Mouse (Mus musculus): ENCODE data around the gene Lrp10. TPM values are rescaled to one million over a fixed set of nuclear protein-coding genes. Genes with fewer than 3 reads are reported as not detected.
A peak's percentile ranks its signal among the peaks of the same experiment; 100 is the strongest.

Gene Lrp10
- polyA plus RNA-seq, 2 experiments, result 40.9 to 45.7 TPM

- WGBS, result 82% methylated on average over 3 of the region's 3 CpGs
- Histone ChIP-seq H3K9me3 (ENCODE audit: control insufficient read depth, low read length) (no peaks in the 10 kb centered on the region), H3K4me2 (replicated peaks; ENCODE audit: low read depth, low read length, severe bottlenecking) (peak overlapping the region; percentile 22; the same call in 1 of the 2 replicates), H3K27ac (replicated peaks; ENCODE audit: low read depth, low read length) (peak overlapping the region; percentile 86), H3K27me3 (ENCODE audit: control insufficient read depth, insufficient read depth, low read length) (no peaks in the 10 kb centered on the region), H3K4me3 (replicated peaks; ENCODE audit: low read length) (no peak overlapping the region), H3K36me3 (ENCODE audit: control insufficient read depth, insufficient read depth, low read length) (peaks cover 44% of the 10 kb centered on the region), H3K9ac (ENCODE audit: low read depth, low read length, severe bottlenecking) (no peak overlapping the region), H3K4me1 (ENCODE audit: control insufficient read depth, insufficient read depth, low read length) (peaks cover 25% of the 10 kb centered on the region)
- no peak for TF ChIP-seq POLR2A (IDR thresholded peaks at IDR 0.05; ENCODE audit: borderline replicate concordance, extremely low read depth, insufficient read depth, insufficient read length)
- DNase-seq (ENCODE audit: low spot score), result no peak
- ATAC-seq (ENCODE audit: low FRiP score, low read depth), result no peak
Measured at GRCm38 (mm10) chr14:54442548-54442947, 21.4 kb upstream of the Lrp10 start.

DNA sequence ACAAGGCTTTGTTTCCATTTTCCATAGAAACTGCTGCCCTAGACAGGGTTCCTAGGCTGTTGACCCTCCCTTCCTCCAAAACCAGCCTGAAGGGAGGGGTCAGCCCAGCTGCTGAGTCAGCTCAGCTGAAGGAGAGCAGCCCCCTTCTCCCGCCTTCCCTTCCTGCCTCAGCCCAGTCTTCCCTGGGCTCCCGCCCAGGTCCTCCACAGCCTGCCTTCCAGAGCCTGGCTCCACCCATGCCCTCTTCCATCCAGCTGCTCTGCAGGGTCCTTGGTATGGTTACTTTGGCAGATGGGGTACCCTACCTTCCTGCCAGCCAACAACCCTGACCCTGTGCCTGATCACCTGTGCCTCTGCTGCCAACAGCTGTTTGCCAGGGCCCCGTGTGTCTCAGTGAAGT, 20.7 kb upstream of the Lrp10 start:
- WGBS, result 12% methylated on average over 3 of the region's 3 CpGs
- H3K27me3 ChIP-seq (ENCODE audit: control insufficient read depth, insufficient read depth, low read length), result no peaks in the 10 kb centered on the region
- H3K36me3 ChIP-seq (ENCODE audit: control insufficient read depth, insufficient read depth, low read length), result peaks cover 38% of the 10 kb centered on the region
- DNase-seq (ENCODE audit: low spot score) (peak; percentile 86), ATAC-seq (ENCODE audit: low FRiP score, low read depth) (peak; percentile 86)
- no peak overlapping the region for H3K4me3 ChIP-seq (replicated peaks; ENCODE audit: low read length)
- H3K4me1 ChIP-seq (ENCODE audit: control insufficient read depth, insufficient read depth, low read length), result peaks cover 25% of the 10 kb centered on the region
- H3K4me2 ChIP-seq (replicated peaks; ENCODE audit: low read depth, low read length, severe bottlenecking), result peak overlapping the region; percentile 22
- no peak for TF ChIP-seq POLR2A (IDR thresholded peaks at IDR 0.05; ENCODE audit: borderline replicate concordance, extremely low read depth, insufficient read depth, insufficient read length)
- H3K9me3 ChIP-seq (ENCODE audit: control insufficient read depth, low read length), result no peaks in the 10 kb centered on the region
- peak overlapping the region; percentile 86 for H3K27ac ChIP-seq (replicated peaks; ENCODE audit: low read depth, low read length)
- H3K9ac ChIP-seq (ENCODE audit: low read depth, low read length, severe bottlenecking), result peak overlapping the region; percentile 8; the same call in 1 of the 2 replicates

DNA sequence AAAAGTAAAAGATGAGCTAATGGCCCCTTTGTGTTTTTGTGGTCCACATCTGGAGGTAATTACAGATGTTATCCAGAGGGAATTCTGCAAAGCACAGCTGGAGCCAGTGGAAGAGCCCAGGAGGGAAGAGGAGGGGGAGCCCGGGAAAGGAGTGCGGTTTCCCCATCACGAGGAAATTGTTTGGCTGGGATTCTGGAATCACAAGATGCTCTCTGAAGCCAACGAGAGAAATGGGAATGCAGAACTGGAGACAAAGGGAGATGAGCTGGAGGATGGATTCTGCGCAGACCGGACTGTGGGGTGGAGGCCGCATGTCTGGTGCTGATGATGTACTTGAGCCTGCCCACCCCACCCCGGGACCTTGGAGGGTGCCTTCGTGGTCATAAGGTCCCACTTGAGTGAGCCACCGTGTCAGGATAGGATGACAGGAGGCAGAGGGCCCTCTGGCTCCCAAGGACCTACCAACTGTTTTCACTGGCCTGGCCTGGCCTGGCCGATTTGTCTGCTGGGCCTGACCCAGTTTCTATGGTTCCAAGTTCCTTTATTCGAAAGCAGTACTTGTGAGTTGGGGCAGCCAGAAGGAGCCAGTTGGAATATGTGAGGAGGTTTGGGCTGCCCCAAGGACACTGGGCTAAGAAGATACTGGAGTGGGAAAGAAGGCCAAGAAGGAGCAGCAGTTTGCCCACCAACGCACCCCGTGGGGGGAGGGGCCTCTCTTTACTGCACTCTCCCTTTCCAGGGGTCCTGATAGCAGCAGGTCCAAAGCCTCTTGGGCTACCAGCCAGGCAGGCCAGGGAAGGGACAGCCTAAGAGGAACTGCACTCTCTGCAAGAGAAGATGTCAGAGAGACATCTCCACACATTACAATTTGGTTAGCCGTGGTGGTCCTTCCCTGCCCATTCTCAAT, 20.0 kb upstream of the Lrp10 start:
- no peaks in the 10 kb centered on the region for H3K9me3 ChIP-seq (ENCODE audit: control insufficient read depth, low read length)
- no peak overlapping the region for H3K9ac ChIP-seq (ENCODE audit: low read depth, low read length, severe bottlenecking)
- DNase-seq (ENCODE audit: low spot score) (peak; percentile 82), ATAC-seq (ENCODE audit: low FRiP score, low read depth) (peak; percentile 67)
- WGBS, result 46% methylated on average over 15 of the region's 15 CpGs
- H3K4me2 ChIP-seq (replicated peaks; ENCODE audit: low read depth, low read length, severe bottlenecking), result no peak overlapping the region
- H3K36me3 ChIP-seq (ENCODE audit: control insufficient read depth, insufficient read depth, low read length), result peaks cover 30% of the 10 kb centered on the region
- H3K27ac ChIP-seq (replicated peaks; ENCODE audit: low read depth, low read length), result peak overlapping the region; percentile 86
- no peak for TF ChIP-seq POLR2A (IDR thresholded peaks at IDR 0.05; ENCODE audit: borderline replicate concordance, extremely low read depth, insufficient read depth, insufficient read length)
- no peak overlapping the region for H3K4me3 ChIP-seq (replicated peaks; ENCODE audit: low read length)
- H3K4me1 ChIP-seq (ENCODE audit: control insufficient read depth, insufficient read depth, low read length), result peaks cover 25% of the 10 kb centered on the region
- no peaks in the 10 kb centered on the region for H3K27me3 ChIP-seq (ENCODE audit: control insufficient read depth, insufficient read depth, low read length)

DNA sequence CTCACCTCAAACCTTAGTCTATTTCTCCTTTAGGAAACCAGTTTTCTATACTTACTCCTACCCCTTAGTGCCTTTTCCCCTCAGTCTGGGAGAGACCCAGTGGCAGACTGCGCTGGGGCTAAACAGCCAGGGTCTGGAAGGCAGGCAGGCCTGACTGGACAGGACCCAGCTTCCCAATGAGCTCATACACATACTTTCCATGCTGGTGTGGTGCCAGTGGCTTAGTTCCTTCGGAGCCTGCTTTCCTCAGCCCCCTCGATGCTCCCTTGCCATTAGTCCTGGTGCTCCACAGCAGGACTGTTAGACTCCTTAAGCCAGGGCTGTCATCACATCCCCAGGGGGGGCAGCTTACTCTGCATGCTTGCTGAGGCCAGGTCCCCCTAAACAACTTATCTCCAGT, 18.5 kb upstream of the Lrp10 start:
- WGBS, result 58% methylated on average over 3 of the region's 3 CpGs

DNA sequence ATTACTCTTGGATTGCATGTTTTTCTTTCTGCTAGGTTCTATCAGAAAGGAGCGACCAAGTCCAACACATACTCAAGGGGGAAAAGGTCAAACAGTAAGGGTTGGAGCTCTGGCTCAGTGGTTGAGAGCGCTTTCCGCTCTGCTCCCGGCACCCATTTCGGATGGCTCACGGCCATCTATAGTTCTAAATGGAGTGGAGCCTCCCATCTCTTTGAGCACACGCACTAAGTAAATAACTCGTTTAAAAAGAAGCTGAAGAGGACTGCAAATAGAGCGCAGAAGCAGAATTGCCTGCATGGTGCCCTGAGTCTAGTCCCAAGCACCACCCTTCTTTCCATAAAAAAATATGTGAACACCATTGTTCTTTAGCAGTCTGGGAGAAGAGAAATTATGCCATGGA, 10.4 kb upstream of the Lrp10 start:
- DNase-seq (ENCODE audit: low spot score), result no peak
- H3K4me1 ChIP-seq (ENCODE audit: control insufficient read depth, insufficient read depth, low read length), result no peaks in the 10 kb centered on the region
- no peaks in the 10 kb centered on the region for H3K27me3 ChIP-seq (ENCODE audit: control insufficient read depth, insufficient read depth, low read length)
- H3K36me3 ChIP-seq (ENCODE audit: control insufficient read depth, insufficient read depth, low read length), result no peaks in the 10 kb centered on the region
- H3K9me3 ChIP-seq (ENCODE audit: control insufficient read depth, low read length), result no peaks in the 10 kb centered on the region
- no peak for TF ChIP-seq POLR2A (IDR thresholded peaks at IDR 0.05; ENCODE audit: borderline replicate concordance, extremely low read depth, insufficient read depth, insufficient read length)
- H3K4me2 ChIP-seq (replicated peaks; ENCODE audit: low read depth, low read length, severe bottlenecking), result no peak overlapping the region
- H3K4me3 ChIP-seq (replicated peaks; ENCODE audit: low read length), result no peak overlapping the region
- ATAC-seq (ENCODE audit: low FRiP score, low read depth), result no peak
- no peak overlapping the region for H3K9ac ChIP-seq (ENCODE audit: low read depth, low read length, severe bottlenecking)
- no peak overlapping the region for H3K27ac ChIP-seq (replicated peaks; ENCODE audit: low read depth, low read length)
- WGBS, result 90% methylated on average over 9 of the region's 9 CpGs

More for the DNA sequence above, 18.5 kb upstream of the Lrp10 start:
- H3K4me3 ChIP-seq (replicated peaks; ENCODE audit: low read length), result no peak overlapping the region
- no peaks in the 10 kb centered on the region for H3K9me3 ChIP-seq (ENCODE audit: control insufficient read depth, low read length)
- H3K27me3 ChIP-seq (ENCODE audit: control insufficient read depth, insufficient read depth, low read length), result no peaks in the 10 kb centered on the region
- TF ChIP-seq POLR2A (IDR thresholded peaks at IDR 0.05; ENCODE audit: borderline replicate concordance, extremely low read depth, insufficient read depth, insufficient read length), result no peak
- H3K9ac ChIP-seq (ENCODE audit: low read depth, low read length, severe bottlenecking), result no peak overlapping the region
- H3K36me3 ChIP-seq (ENCODE audit: control insufficient read depth, insufficient read depth, low read length), result peaks cover 15% of the 10 kb centered on the region
- H3K4me1 ChIP-seq (ENCODE audit: control insufficient read depth, insufficient read depth, low read length), result peaks cover 25% of the 10 kb centered on the region
- no peak for ATAC-seq (ENCODE audit: low FRiP score, low read depth)
- H3K4me2 ChIP-seq (replicated peaks; ENCODE audit: low read depth, low read length, severe bottlenecking), result no peak overlapping the region
- DNase-seq (ENCODE audit: low spot score), result peak; percentile 63
- no peak overlapping the region for H3K27ac ChIP-seq (replicated peaks; ENCODE audit: low read depth, low read length)
